Mouse (Mus musculus): ENCODE results near the gene Pnpla2. TPM values are rescaled to one million over a fixed set of nuclear protein-coding genes. Genes with fewer than 3 reads are reported as not detected.
A peak's percentile ranks its signal among the peaks of the same experiment; 100 is the strongest.

Pnpla2 gene
- polyA plus RNA-seq, 1 experiment: 353 TPM

GRCm38 (mm10) chr7:141436523-141436892 lies 18.5 kb upstream of the Pnpla2 start:
- no peak for DNase-seq
- 57% methylated on average over 2 of the region's 2 CpGs for WGBS
- TF ChIP-seq CTCF (conservative IDR thresholded peaks at IDR 0.05; ENCODE audit: insufficient read depth, insufficient read length, low read depth, low read length): no peak
- TF ChIP-seq POLR2A (IDR thresholded peaks at IDR 0.05; ENCODE audit: low read depth, low read length): no peak
- H3K27me3 ChIP-seq (replicated peaks; ENCODE audit: control insufficient read depth, insufficient read depth, low read length): no peaks in the 10 kb centered on the region
- no peak overlapping the region for H3K4me3 ChIP-seq (ENCODE audit: insufficient read depth, low read depth, low read length)
- H3K27ac ChIP-seq (ENCODE audit: insufficient read depth, low read depth, low read length): no peak overlapping the region
- H3K4me1 ChIP-seq (ENCODE audit: control insufficient read depth, insufficient read depth, low read length): peaks cover 40% of the 10 kb centered on the region
- H3K36me3 ChIP-seq (ENCODE audit: control insufficient read depth, insufficient read depth, low read length): no peaks in the 10 kb centered on the region

GRCm38 (mm10) chr7:141437178-141438120 lies 17.5 kb upstream of the Pnpla2 start, which contains the start of gene Slc25a22:
TSS of gene Slc25a22 (minus strand) at chr7:141437892.
- Histone ChIP-seq H3K4me1 (ENCODE audit: control insufficient read depth, insufficient read depth, low read length) (peaks cover 40% of the 10 kb centered on the region), H3K4me3 (ENCODE audit: insufficient read depth, low read depth, low read length) (peak within 1 kb of the TSS; percentile 83), H3K27ac (ENCODE audit: insufficient read depth, low read depth, low read length) (peak within 1 kb of the TSS; percentile 51), H3K36me3 (ENCODE audit: control insufficient read depth, insufficient read depth, low read length) (no peaks in the 10 kb centered on the region), H3K27me3 (replicated peaks; ENCODE audit: control insufficient read depth, insufficient read depth, low read length) (no peaks in the 10 kb centered on the region)
- WGBS: 8% methylated on average over 53 of the region's 53 CpGs
- TF ChIP-seq CTCF (conservative IDR thresholded peaks at IDR 0.05; ENCODE audit: insufficient read depth, insufficient read length, low read depth, low read length) (peak; percentile 57), POLR2A (IDR thresholded peaks at IDR 0.05; ENCODE audit: low read depth, low read length) (peak; percentile 8)
- DNase-seq: peak; percentile 83

- Histone ChIP-seq H3K36me3 (ENCODE audit: control insufficient read depth, insufficient read depth, low read length) (no peaks in the 10 kb centered on the region), H3K4me3 (ENCODE audit: insufficient read depth, low read depth, low read length) (no peak overlapping the region), H3K27ac (ENCODE audit: insufficient read depth, low read depth, low read length) (no peak overlapping the region), H3K27me3 (replicated peaks; ENCODE audit: control insufficient read depth, insufficient read depth, low read length) (no peaks in the 10 kb centered on the region), H3K4me1 (ENCODE audit: control insufficient read depth, insufficient read depth, low read length) (peaks cover 39% of the 10 kb centered on the region)
- 87% methylated on average over 12 of the region's 12 CpGs for WGBS
- no peak for DNase-seq
- no peak for TF ChIP-seq CTCF (conservative IDR thresholded peaks at IDR 0.05; ENCODE audit: insufficient read depth, insufficient read length, low read depth, low read length)
- TF ChIP-seq POLR2A (IDR thresholded peaks at IDR 0.05; ENCODE audit: low read depth, low read length): no peak
Measured at GRCm38 (mm10) chr7:141438201-141438968, 16.6 kb upstream of the Pnpla2 start.

- no peak for TF ChIP-seq POLR2A (IDR thresholded peaks at IDR 0.05; ENCODE audit: low read depth, low read length)
- TF ChIP-seq CTCF (conservative IDR thresholded peaks at IDR 0.05; ENCODE audit: insufficient read depth, insufficient read length, low read depth, low read length): no peak
Measured at GRCm38 (mm10) chr7:141439140-141439679, 15.8 kb upstream of the Pnpla2 start.

GRCm38 (mm10) chr7:141439811-141440210 lies 15.2 kb upstream of the Pnpla2 start:
- H3K27ac ChIP-seq (ENCODE audit: insufficient read depth, low read depth, low read length): no peak overlapping the region
- H3K27me3 ChIP-seq (replicated peaks; ENCODE audit: control insufficient read depth, insufficient read depth, low read length): no peaks in the 10 kb centered on the region
- 95% methylated on average over 11 of the region's 11 CpGs for WGBS
- H3K36me3 ChIP-seq (ENCODE audit: control insufficient read depth, insufficient read depth, low read length): no peaks in the 10 kb centered on the region
- H3K4me1 ChIP-seq (ENCODE audit: control insufficient read depth, insufficient read depth, low read length): peaks cover 28% of the 10 kb centered on the region
- no peak for DNase-seq
- TF ChIP-seq POLR2A (IDR thresholded peaks at IDR 0.05; ENCODE audit: low read depth, low read length): no peak
- TF ChIP-seq CTCF (conservative IDR thresholded peaks at IDR 0.05; ENCODE audit: insufficient read depth, insufficient read length, low read depth, low read length): no peak
- no peak overlapping the region for H3K4me3 ChIP-seq (ENCODE audit: insufficient read depth, low read depth, low read length)

More at GRCm38 (mm10) chr7:141439140-141439679, 15.8 kb upstream of the Pnpla2 start:
- Histone ChIP-seq H3K27ac (ENCODE audit: insufficient read depth, low read depth, low read length) (no peak overlapping the region), H3K4me1 (ENCODE audit: control insufficient read depth, insufficient read depth, low read length) (peaks cover 33% of the 10 kb centered on the region), H3K4me3 (ENCODE audit: insufficient read depth, low read depth, low read length) (no peak overlapping the region), H3K27me3 (replicated peaks; ENCODE audit: control insufficient read depth, insufficient read depth, low read length) (no peaks in the 10 kb centered on the region), H3K36me3 (ENCODE audit: control insufficient read depth, insufficient read depth, low read length) (no peaks in the 10 kb centered on the region)
- WGBS: 97% methylated on average over 10 of the region's 10 CpGs
- no peak for DNase-seq

GRCm38 (mm10) chr7:141440613-141441012 lies 14.4 kb upstream of the Pnpla2 start:
- WGBS: 23% methylated on average over 6 of the region's 6 CpGs
- H3K4me1 ChIP-seq (ENCODE audit: control insufficient read depth, insufficient read depth, low read length): peaks cover 23% of the 10 kb centered on the region
- TF ChIP-seq POLR2A (IDR thresholded peaks at IDR 0.05; ENCODE audit: low read depth, low read length) (no peak), CTCF (conservative IDR thresholded peaks at IDR 0.05; ENCODE audit: insufficient read depth, insufficient read length, low read depth, low read length) (peak; percentile 81)

More at GRCm38 (mm10) chr7:141440613-141441012, 14.4 kb upstream of the Pnpla2 start:
- H3K27ac ChIP-seq (ENCODE audit: insufficient read depth, low read depth, low read length): no peak overlapping the region
- DNase-seq: peak; percentile 76
- H3K36me3 ChIP-seq (ENCODE audit: control insufficient read depth, insufficient read depth, low read length): no peaks in the 10 kb centered on the region
- no peaks in the 10 kb centered on the region for H3K27me3 ChIP-seq (replicated peaks; ENCODE audit: control insufficient read depth, insufficient read depth, low read length)
- H3K4me3 ChIP-seq (ENCODE audit: insufficient read depth, low read depth, low read length): no peak overlapping the region
